Mouse (Mus musculus): Measurements from ENCODE around the gene Lypd5.

DNA sequence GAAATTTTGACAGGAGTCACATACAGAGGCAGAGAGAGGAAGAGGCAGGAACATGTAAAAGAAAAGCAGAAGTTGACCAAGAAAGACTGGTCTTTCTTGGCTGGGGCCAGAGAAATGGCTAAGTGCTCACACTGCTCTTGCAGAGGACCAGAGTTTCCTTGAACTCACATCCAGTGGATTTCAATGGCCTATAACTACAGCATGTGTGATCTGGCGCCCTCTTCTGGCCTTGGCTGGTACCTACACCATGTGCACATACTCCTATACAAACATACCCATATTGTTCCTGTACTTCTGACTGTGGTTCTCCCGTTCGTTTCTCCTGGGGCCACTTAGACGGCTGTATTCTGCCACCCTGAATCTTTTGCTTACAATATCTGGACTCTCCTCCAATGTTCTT is 12.0 kb downstream of the Lypd5 start:
- TF ChIP-seq CTCF (IDR thresholded peaks at IDR 0.05; ENCODE audit: low read depth): peak; percentile 46
- no peak for TF ChIP-seq EP300 (optimal IDR thresholded peaks at IDR 0.05)

All from stomach, postnatal 0 days (tissue).